Comparison of ENCODE assay signal across 8 mouse cellular contexts in the genomic region with DNA sequence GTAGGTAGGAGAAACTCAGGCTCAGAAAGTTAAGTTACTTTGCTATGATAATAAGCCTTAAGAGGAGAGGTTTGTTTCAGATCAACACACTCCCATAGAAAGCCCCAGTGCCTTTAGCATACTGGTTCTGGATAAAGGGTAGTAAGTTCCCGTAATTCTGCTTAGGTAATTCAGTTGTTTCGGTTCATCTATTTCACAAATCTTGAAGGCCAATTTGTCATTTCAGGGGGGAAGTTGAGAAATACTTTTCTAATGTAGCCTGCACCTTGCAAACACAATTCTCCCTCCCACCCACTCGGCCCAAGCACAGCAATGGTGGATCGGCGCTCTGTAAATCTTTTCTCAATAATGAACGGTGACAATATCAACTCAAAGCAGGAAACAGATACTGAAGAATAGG. TPM values are rescaled to one million over a fixed set of nuclear protein-coding genes. Genes with fewer than 3 reads are reported as not detected.
DNase-seq lines count a peak whose midpoint lies in the region; ATAC-seq and TF ChIP-seq lines count a peak whose summit lies in the region.

No protein-coding gene starts in this region.

- peak overlapping the region; percentile 95 for H3K4me2 ChIP-seq in forebrain, embryonic 13.5 days
- H3K4me2 ChIP-seq in limb, embryonic 15.5 days = peak overlapping the region; percentile 89; the same call in 1 of the 2 replicates
- peak overlapping the region; percentile 95 for H3K4me2 ChIP-seq in neural tube, embryonic 14.5 days (ENCODE audit: low read depth, low read length)

- H3K9me3 ChIP-seq in forebrain, embryonic 13.5 days (replicated peaks) = peaks cover 14% of the 10 kb centered on the region; the same call in 1 of the 2 replicates
- no peaks in the 10 kb centered on the region for H3K9me3 ChIP-seq in limb, embryonic 15.5 days
- no peaks in the 10 kb centered on the region for H3K9me3 ChIP-seq in neural tube, embryonic 14.5 days (ENCODE audit: control insufficient read depth, low read length)

- ATAC-seq in forebrain, embryonic 13.5 days = no peak
- no peak for ATAC-seq in limb, embryonic 15.5 days (ENCODE audit: insufficient number of reproducible peaks, low FRiP score, low TSS enrichment, low read depth)
- ATAC-seq in neural tube, embryonic 14.5 days (ENCODE audit: low read depth) = no peak

- H3K4me3 ChIP-seq in left cerebral cortex, adult 2 months = peak overlapping the region; percentile 84
- peak overlapping the region; percentile 69 for H3K4me3 ChIP-seq in forebrain, embryonic 13.5 days
- peak overlapping the region; percentile 72 for H3K4me3 ChIP-seq in limb, embryonic 15.5 days
- peak overlapping the region; percentile 71; the same call in 1 of the 2 replicates for H3K4me3 ChIP-seq in neural tube, embryonic 14.5 days (ENCODE audit: low read depth, low read length)

- WGBS in forebrain, embryonic 13.5 days = 84% methylated on average over 6 of the region's 6 CpGs
- 78% methylated on average over 6 of the region's 6 CpGs for WGBS in limb, embryonic 15.5 days
- WGBS in neural tube, embryonic 14.5 days = 84% methylated on average over 6 of the region's 6 CpGs

- H3K27me3 ChIP-seq in forebrain, embryonic 13.5 days = no peaks in the 10 kb centered on the region
- no peaks in the 10 kb centered on the region for H3K27me3 ChIP-seq in limb, embryonic 15.5 days
- H3K27me3 ChIP-seq in neural tube, embryonic 14.5 days (ENCODE audit: control insufficient read depth, insufficient read depth, low read length) = no peaks in the 10 kb centered on the region

- intact Hi-C loops in left cerebral cortex, adult 2 months (cut with DNase I) = loop anchor here (2.0 kb wide), 1 partner anchor 527 kb away; a partner anchor contains a TSS
- intact Hi-C loops in left cerebral cortex, postnatal 36 days (cut with DNase I) = no loop called here

- no peak for TF ChIP-seq CTCF in left cerebral cortex, adult 2 months (IDR thresholded peaks at IDR 0.05)

- DNase-seq in left cerebral cortex, adult 2 months (ENCODE audit: extremely low spot score in 1 of 2, low spot score in 2 of 2) = no peak
- DNase-seq in left cerebral cortex, postnatal 36 days (ENCODE audit: low spot score in 2 of 2) = no peak
- no peak for DNase-seq in adrenal gland, adult 18-20 months (ENCODE audit: low spot score in 2 of 2)
- DNase-seq in layer of hippocampus, postnatal 10 days (ENCODE audit: low spot score in 2 of 2) = no peak
- no peak for DNase-seq in right cerebral cortex, adult 18-20 months

- H3K4me1 ChIP-seq in forebrain, embryonic 13.5 days = peaks cover 9% of the 10 kb centered on the region
- peaks cover 5% of the 10 kb centered on the region; the same call in 1 of the 2 replicates for H3K4me1 ChIP-seq in limb, embryonic 15.5 days
- no peaks in the 10 kb centered on the region for H3K4me1 ChIP-seq in neural tube, embryonic 14.5 days (ENCODE audit: control insufficient read depth, insufficient read depth, low read length)

- no peak overlapping the region for H3K9ac ChIP-seq in forebrain, embryonic 13.5 days
- H3K9ac ChIP-seq in limb, embryonic 15.5 days = no peak overlapping the region
- H3K9ac ChIP-seq in neural tube, embryonic 14.5 days (replicated peaks; ENCODE audit: low read depth, low read length) = no peak overlapping the region

- no peak overlapping the region for H3K27ac ChIP-seq in left cerebral cortex, adult 2 months
- no peak overlapping the region for H3K27ac ChIP-seq in forebrain, embryonic 13.5 days
- no peak overlapping the region for H3K27ac ChIP-seq in limb, embryonic 15.5 days
- H3K27ac ChIP-seq in neural tube, embryonic 14.5 days (ENCODE audit: low read depth, low read length) = no peak overlapping the region

- H3K36me3 ChIP-seq in forebrain, embryonic 13.5 days (ENCODE audit: poor library complexity, severe bottlenecking) = no peaks in the 10 kb centered on the region
- H3K36me3 ChIP-seq in limb, embryonic 15.5 days = no peaks in the 10 kb centered on the region
- H3K36me3 ChIP-seq in neural tube, embryonic 14.5 days (ENCODE audit: control insufficient read depth, insufficient read depth, low read length) = no peaks in the 10 kb centered on the region

RNA-seq across cellular contexts. Expression of a gene that starts 0.4 kb away (rescaled TPM):
- total RNA-seq in left cerebral cortex, adult 2 months (2021) = 10 to 100 TPM; 28.8 to 29.0 TPM
- total RNA-seq in left cerebral cortex, postnatal 36 days (2021) = 10 to 100 TPM; 29.1 to 32.9 TPM
- 22.6 and 26.7 TPM in 2 replicates for polyA plus RNA-seq in forebrain, embryonic 13.5 days (2015; fragmentation: Nextera tagmentation; extraction: Ambion mirVana)
- 36.2 and 41.7 TPM in 2 replicates for polyA plus RNA-seq in limb, embryonic 15.5 days (2015; fragmentation: Nextera tagmentation; extraction: Ambion mirVana)
- polyA plus RNA-seq in neural tube, embryonic 14.5 days (2014; fragmentation: Nextera tagmentation; extraction: Ambion mirVana) = 58.4 and 79.3 TPM in 2 replicates
- 100 to 1,000 TPM; 100 to 127 TPM for total RNA-seq in adrenal gland, adult 18-20 months (2021)
- 10 to 100 TPM; 52.0 to 59.4 TPM for total RNA-seq in layer of hippocampus, postnatal 10 days (2021)
